Mouse (Mus musculus) forebrain, postnatal 0 days (tissue): ENCODE data around the gene Raph1. TPM values are rescaled to one million over a fixed set of nuclear protein-coding genes. Genes with fewer than 3 reads are reported as not detected.

Experiments
- ATAC-seq: fragments of 200-750 bp; cut with Nextera tagmentation; 2 replicates; pipeline ENCODE4 v1.8.0; 2017; ENCODE audit warnings: mild to moderate bottlenecking, moderate library complexity
- DNase-seq: peaks from one replicate; pipeline ENCODE4 v3.0.0-alpha.2; 2015
- H3K27ac ChIP-seq: fragments of 300-500 bp; sonication (generic); 2 replicates; pipeline ENCODE4 v1.5.1; 2014; ENCODE audit warnings: low read depth, mild to moderate bottlenecking, antibody characterized with exemption, low read length, moderate library complexity, mixed read lengths
- H3K27me3 ChIP-seq: fragments of 300-500 bp; sonication (generic); 2 replicates; pipeline ENCODE4 v1.6.1; 2014; ENCODE audit warnings: mild to moderate bottlenecking, low read length, mixed read lengths; ENCODE audit not compliant: insufficient read depth
- H3K36me3 ChIP-seq: fragments of 300-500 bp; sonication (generic); 2 replicates; pipeline ENCODE4 v1.6.1; 2014; ENCODE audit warnings: mild to moderate bottlenecking, moderate library complexity; ENCODE audit not compliant: insufficient read depth
- H3K4me1 ChIP-seq: fragments of 300-500 bp; sonication (generic); 2 replicates; pipeline ENCODE4 v1.6.1; 2014; ENCODE audit warnings: antibody characterized with exemption; ENCODE audit not compliant: insufficient read depth
- H3K4me2 ChIP-seq: fragments of 300-500 bp; sonication (generic); 2 replicates; pipeline ENCODE4 v1.6.1; 2014; ENCODE audit warnings: low read depth, mild to moderate bottlenecking, moderate library complexity
- H3K4me3 ChIP-seq: fragments of 300-500 bp; sonication (generic); 2 replicates; pipeline ENCODE4 v1.5.1; 2014; ENCODE audit warnings: low read depth, low read length, mixed read lengths
- H3K9ac ChIP-seq: fragments of 300-500 bp; sonication (generic); 2 replicates; pipeline ENCODE4 v1.6.1; 2014; ENCODE audit warnings: mild to moderate bottlenecking
- H3K9me3 ChIP-seq: fragments of 300-500 bp; sonication (generic); 2 replicates; pipeline ENCODE4 v1.6.1; 2016; ENCODE audit warnings: low read length
- CTCF ChIP-seq: sonication (generic); IDR thresholded peaks from 2 replicates; pipeline ENCODE4 v1.5.1; 2016; ENCODE audit warnings: antibody characterized with exemption, control low read depth, low read depth
- WGBS: fragments of 180-500 bp; shearing (Covaris S2); extraction: QIAGEN DNeasy Blood & Tissue Kit; methylation state at CpG from one replicate; pipeline ENCODE4 v1.1.7; 2014; 5-methylcytosine and 5-hydroxymethylcytosine counted together
- polyA plus RNA-seq: library from polyadenylated mRNA; unstranded; fragments of >200 nt; fragmentation: Nextera tagmentation; extraction: Ambion mirVana; gene quantifications from 2 replicates; pipeline ENCODE4 v1.2.1, GENCODE M21; 2015
- total RNA-seq: library from RNA; depleted of rRNA; stranded (reverse); fragments of >200 nt; gene quantifications from 2 replicates; pipeline ENCODE4 v1.2.3, GENCODE M21; 2014

The Raph1 gene
- total and polyA plus RNA-seq, 2 experiments from 2014 or later: 12.4 to 32.5 TPM

DNA sequence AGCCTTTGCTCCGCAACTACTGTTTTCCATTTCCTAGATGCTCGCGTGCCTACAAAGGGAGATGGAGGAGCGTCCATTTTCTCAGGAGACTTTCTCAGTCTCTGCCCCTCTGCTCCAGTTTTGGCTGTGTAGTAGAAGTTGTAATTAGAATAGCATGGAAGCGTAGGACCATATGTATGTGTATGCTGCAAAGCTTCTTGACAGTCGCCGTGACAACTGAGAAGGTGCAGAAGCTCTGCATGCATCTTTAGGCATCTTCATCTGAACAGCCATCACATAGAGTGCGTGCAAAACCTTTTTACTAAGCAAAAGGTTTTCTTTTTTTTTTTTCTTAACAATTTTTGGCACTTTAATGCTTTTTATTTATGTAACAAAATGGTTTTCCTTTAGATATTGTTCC is 14.1 kb upstream of the Raph1 start:
- Histone ChIP-seq H3K36me3 (no peaks in the 10 kb centered on the region), H3K4me2 (no peak overlapping the region), H3K4me3 (no peak overlapping the region), H3K27me3 (no peaks in the 10 kb centered on the region), H3K9ac (no peak overlapping the region), H3K27ac (no peak overlapping the region), H3K4me1 (0 out of 2 replicates have a peak, but pooled peaks cover 2% of the 10 kb centered on the region), H3K9me3 (no peaks in the 10 kb centered on the region)
- no peak for TF ChIP-seq CTCF
- DNase-seq (peak; percentile 7), ATAC-seq (peak; percentile 69)
- 77% methylated on average over 8 of the region's 8 CpGs for WGBS

DNA sequence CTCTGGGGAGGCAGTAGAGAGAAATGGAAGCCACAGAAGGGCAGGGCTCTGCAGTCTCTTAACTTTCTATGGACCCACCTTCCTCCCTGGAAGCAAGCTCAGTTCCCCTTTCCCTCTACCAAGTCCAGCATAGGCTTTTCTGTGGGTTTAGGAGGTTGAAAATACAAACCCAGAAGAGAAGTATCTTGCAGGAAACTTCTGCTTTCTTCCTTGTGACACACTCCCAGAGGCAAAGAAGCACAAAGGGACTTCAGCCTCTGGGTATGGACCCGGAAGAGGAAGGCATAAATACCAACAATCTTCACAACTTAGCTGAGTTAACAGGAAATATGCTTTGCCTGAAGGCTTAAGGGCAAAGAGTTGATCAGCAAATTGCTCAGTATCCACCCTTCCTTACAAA is 13.0 kb upstream of the Raph1 start:
- DNase-seq (no peak), ATAC-seq (no peak)
- Histone ChIP-seq H3K27ac (no peak overlapping the region), H3K27me3 (no peaks in the 10 kb centered on the region), H3K36me3 (no peaks in the 10 kb centered on the region), H3K4me3 (no peak overlapping the region), H3K9ac (no peak overlapping the region), H3K4me2 (no peak overlapping the region), H3K9me3 (no peaks in the 10 kb centered on the region), H3K4me1 (0 out of 2 replicates have a peak, but pooled peaks cover 2% of the 10 kb centered on the region)
- WGBS: 81% methylated on average over 1 of the region's 1 CpGs
- TF ChIP-seq CTCF: no peak

DNA sequence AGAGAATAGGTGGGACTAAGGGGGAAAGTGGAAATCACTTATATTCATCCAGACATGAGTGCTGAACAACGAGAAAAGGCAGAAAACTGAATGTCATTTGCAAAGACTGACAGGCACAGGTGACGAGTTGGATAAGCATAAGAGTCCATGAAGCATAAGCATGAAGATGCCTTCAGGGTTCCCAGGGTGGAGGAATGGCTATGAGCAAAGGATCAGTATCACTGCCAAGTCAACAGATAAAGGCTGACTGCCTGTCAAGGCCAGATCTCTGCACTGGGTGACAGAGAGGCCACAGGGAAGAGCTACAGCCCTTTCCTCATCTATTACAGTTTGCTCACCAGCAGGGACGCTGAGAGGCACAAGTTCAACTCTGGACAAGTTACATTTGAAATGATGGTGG is 5.8 kb upstream of the Raph1 start:
- Histone ChIP-seq H3K4me3 (no peak overlapping the region), H3K4me1 (no peaks in the 10 kb centered on the region), H3K4me2 (no peak overlapping the region), H3K36me3 (no peaks in the 10 kb centered on the region), H3K9ac (no peak overlapping the region), H3K27ac (no peak overlapping the region), H3K9me3 (no peaks in the 10 kb centered on the region), H3K27me3 (no peaks in the 10 kb centered on the region)
- WGBS: 72% methylated on average over 3 of the region's 3 CpGs
- ATAC-seq (no peak), DNase-seq (no peak)
- no peak for TF ChIP-seq CTCF

DNA sequence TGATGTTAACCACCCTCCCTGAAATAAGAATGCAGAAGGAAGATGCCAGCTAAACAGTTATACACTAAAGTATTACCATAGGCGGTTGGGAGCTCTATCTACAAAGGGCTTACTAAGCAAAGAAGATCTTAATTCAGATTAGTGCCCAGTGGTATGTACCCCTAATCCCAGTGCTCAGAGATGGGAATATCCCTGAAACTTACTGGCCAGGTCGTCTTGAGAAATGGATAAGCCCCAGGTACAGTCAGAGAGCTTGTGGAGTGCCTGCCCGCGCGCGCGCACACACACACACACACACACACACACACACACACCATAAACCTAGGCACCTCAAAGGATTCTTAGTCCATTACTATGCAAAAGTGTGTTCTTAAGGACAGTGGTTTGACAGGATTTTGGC is 2.8 kb upstream of the Raph1 start:
- no peaks in the 10 kb centered on the region for H3K36me3 ChIP-seq
- H3K27me3 ChIP-seq: no peaks in the 10 kb centered on the region
- H3K4me2 ChIP-seq: no peak overlapping the region
- H3K4me1 ChIP-seq: peaks cover 1% of the 10 kb centered on the region; the same call in 1 of the 2 replicates
- no peak for TF ChIP-seq CTCF
- DNase-seq (no peak), ATAC-seq (no peak)
- no peaks in the 10 kb centered on the region for H3K9me3 ChIP-seq
- WGBS: 94% methylated on average over 7 of the region's 7 CpGs
- H3K4me3 ChIP-seq: no peak overlapping the region
- H3K27ac ChIP-seq: no peak overlapping the region
- no peak overlapping the region for H3K9ac ChIP-seq

DNA sequence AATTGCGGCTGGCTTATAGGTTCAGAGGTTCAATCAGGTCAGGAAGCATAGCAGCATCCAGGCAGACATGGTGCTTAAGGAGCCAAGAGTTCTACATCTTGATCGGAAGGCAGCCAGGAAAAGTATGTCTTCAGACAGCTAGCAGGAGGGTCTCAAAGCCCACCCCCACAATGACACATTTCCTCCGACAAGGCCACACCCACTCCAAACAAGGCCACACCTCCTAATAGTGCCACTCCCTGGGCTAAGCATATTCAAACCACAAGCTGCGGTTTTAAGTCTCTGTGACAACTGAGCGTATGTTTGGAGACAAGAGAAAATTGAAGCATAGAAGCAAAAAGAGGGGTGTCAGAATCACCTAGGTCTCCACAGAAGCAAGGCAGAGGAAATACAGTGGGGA is 2.3 kb upstream of the Raph1 start:
- no peak overlapping the region for H3K9ac ChIP-seq
- WGBS: 66% methylated on average over 5 of the region's 5 CpGs

DNA sequence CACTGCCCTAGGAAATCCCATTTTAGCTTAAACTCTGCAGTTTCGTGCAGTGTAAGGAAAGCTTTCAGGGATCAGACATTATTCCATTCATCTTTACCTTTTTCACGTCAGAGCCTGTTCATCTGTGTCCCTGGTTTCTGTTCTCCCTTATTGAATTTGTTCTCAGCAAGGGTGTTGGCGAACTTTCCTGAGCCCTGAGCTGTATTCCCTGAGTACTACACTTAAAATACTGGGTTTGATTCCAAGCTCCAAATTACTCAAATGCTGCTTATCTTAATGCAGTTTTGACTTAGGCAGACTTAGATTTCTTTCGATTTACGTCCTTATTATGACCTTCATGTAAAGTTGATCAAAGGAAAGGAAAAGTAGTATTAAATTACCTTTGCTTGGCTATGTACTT is 417 bp upstream of the Raph1 start:
- no peak for ATAC-seq
- H3K27ac ChIP-seq: peak overlapping the region; percentile 98
- H3K9me3 ChIP-seq: no peaks in the 10 kb centered on the region
- TF ChIP-seq CTCF: no peak
- no peak for DNase-seq
- peak overlapping the region; percentile 98 for H3K4me3 ChIP-seq
- 22% methylated on average over 5 of the region's 5 CpGs for WGBS
- H3K36me3 ChIP-seq: no peaks in the 10 kb centered on the region
- H3K4me2 ChIP-seq: peak overlapping the region; percentile 63
- H3K9ac ChIP-seq: peak overlapping the region; percentile 98
- peaks cover 2% of the 10 kb centered on the region; the same call in 1 of the 2 replicates for H3K4me1 ChIP-seq
- no peaks in the 10 kb centered on the region for H3K27me3 ChIP-seq

More for the DNA sequence above, 2.3 kb upstream of the Raph1 start:
- no peaks in the 10 kb centered on the region for H3K36me3 ChIP-seq
- no peaks in the 10 kb centered on the region for H3K9me3 ChIP-seq
- no peak overlapping the region for H3K27ac ChIP-seq
- no peak for TF ChIP-seq CTCF
- H3K4me2 ChIP-seq: no peak overlapping the region
- ATAC-seq (no peak), DNase-seq (no peak)
- peaks cover 2% of the 10 kb centered on the region; the same call in 1 of the 2 replicates for H3K4me1 ChIP-seq
- H3K27me3 ChIP-seq: no peaks in the 10 kb centered on the region
- no peak overlapping the region for H3K4me3 ChIP-seq

DNA sequence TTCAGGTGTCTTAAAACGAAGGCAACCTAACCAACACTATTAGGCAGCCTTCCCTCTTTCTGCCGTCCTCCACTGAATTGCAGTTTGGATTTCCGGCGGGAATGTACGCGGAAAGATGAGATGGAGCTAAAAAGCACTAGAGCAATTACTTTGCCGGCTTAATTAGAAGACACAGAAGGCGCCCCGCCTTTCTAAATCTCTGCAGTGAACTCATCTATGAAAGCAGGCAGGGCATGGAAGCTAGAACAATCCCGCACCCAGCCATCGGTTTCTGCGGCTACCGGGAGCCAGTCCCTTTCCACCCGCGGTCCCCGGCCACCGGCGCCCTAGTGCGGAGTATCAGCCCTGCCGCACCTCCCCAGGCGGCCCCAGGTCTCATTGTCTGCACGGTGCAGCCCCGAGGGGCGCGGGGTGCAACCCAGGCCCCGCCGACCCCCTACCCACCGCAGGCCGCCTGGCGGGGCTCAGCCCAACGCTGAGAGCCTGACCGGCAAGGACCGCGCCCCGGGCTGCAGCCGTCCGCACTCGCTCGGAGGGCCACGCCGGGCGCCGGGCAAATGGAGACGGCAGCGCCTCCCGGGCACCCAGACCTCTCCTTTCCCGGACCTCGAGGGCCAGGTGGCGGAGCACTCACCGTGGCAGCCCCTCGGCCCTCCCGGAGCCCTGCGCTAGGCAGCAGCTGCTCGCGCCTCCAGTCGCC is 823 bp downstream of the Raph1 start:
- TF ChIP-seq CTCF: no peak
- Histone ChIP-seq H3K4me3 (peak overlapping the region; percentile 98), H3K9ac (peak overlapping the region; percentile 98), H3K27ac (peak overlapping the region; percentile 98), H3K4me1 (peaks cover 2% of the 10 kb centered on the region; the same call in 1 of the 2 replicates), H3K9me3 (no peaks in the 10 kb centered on the region), H3K4me2 (peak overlapping the region; percentile 63), H3K27me3 (no peaks in the 10 kb centered on the region), H3K36me3 (peaks cover 3% of the 10 kb centered on the region; the same call in 1 of the 2 replicates)
- DNase-seq (peak; percentile 70), ATAC-seq (peak; percentile 67)
- under 1% methylated on average over 49 of the region's 56 CpGs for WGBS
